Mouse (Mus musculus) stomach, postnatal 0 days (tissue): ENCODE measurements around the gene Iqch.

ENCODE experiments used
- CTCF ChIP-seq: IDR thresholded peaks from 2 replicates; pipeline ENCODE4 v1.5.1; 2016; ENCODE audit warnings: antibody characterized with exemption, low read depth, mild to moderate bottlenecking, moderate library complexity
- EP300 ChIP-seq: optimal IDR thresholded peaks from 2 replicates; pipeline ENCODE3; 2016; ENCODE audit warnings: antibody characterized with exemption

GRCm38 (mm10) chr9:63377270-63378142 is 224.8 kb downstream of the Iqch start, which contains the start of gene Map2k5:
- TF ChIP-seq EP300 (no peak), CTCF (0 out of 2 replicates have a peak, but pooled peaks have one; percentile 8)
